Mouse (Mus musculus) heart, postnatal 4 days (tissue): ENCODE measurements at regions not wholly inside any gene's neighbourhood (a gene's known extent, or its start where the extent isn't known, plus 50 kb on each side); places are given as distances from the start of the nearest gene placed in this dataset.

ENCODE experiments used
- DNase-seq: peaks from one replicate; pipeline ENCODE4 v3.0.0; 2021

DNA sequence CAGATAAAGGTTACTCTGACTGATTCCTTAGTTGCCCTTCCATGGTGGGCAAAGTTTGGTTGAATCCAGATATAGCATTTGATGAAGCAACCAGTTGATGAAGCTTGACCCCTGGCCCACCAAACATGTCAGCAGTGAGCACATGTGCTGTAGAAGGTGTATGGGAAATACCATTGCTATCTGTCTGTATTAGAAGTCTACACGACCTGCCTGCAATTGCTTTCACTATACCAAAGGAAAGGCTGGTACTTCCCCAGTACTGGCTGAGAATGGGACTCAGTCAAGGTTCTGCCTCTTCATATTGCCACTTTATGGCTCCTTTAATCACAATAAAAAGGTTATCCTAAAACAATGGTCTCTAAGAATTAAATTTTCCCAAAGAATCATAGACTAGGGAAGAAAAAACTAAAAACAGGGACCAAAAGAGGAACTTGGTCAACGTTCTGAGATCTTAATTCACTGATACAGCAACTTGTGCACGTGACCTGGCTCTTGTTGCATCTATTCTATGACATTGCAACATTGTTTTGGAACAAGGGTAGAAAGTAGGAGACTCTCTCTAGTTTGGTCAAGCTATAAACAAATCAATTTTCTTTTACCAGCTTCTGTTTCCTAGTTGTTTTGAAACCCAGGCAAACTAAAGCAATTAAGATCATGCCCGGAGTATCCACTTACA, 284.0 kb downstream of the Rapgef2 start:
- no peak for DNase-seq

DNA sequence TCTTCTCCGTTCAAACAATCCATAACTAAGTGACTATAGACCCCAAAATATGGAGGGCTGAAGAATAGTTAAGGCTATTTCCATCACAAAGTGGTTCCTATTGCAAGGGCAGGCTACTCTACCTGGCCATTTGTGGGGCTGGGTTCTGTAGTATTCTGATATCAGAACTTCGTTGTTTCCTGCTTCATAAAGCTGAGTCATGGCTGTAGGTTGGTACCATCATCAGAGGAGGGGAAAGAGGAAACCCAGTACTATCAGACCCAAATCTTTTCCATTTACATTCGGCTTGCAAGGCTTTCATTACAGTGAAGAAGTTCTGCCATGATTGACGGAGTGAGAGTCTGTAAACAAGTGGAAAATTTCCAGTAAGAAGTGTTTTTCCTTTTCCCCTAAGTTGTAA, 284.6 kb downstream of the Rapgef2 start:
- no peak for DNase-seq

DNA sequence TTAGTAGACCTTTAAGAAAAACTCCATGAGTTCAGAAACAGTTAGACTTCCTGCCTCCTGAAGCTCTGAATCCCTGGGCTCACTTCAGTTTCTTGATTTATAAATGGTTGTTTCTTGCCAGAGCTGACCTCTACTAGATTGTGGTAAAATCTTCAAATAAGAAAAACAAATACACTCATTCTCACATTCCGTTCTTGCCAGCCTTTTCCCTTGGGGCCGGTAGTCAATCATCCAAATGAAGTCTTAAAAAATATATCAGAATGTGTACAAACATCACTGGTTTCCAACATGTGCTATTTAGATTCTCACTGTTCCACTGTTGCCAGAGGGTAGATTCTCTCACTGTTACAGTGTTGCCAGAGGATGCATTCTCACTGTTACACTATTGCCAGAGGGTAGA, 286.0 kb downstream of the Rapgef2 start:
- DNase-seq = no peak

DNA sequence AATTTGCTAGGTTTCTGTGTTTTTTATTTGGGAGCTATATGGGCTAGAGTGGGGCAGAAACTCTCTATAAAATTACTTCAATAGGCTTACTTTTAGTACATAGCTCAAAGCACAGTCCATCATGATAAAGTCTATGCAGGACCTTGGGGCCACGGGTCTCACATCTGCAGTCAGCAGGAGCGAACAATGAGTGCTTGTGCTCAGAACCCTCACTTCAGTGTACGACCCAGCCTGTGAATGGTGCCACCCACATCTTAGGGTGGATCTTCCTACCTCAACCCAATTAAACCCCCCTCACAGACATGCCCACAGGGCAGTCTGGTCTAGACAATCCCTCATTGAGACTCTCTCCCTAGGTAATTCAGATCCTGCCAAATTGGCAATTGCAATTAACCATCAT, 286.5 kb downstream of the Rapgef2 start:
- no peak for DNase-seq

DNA sequence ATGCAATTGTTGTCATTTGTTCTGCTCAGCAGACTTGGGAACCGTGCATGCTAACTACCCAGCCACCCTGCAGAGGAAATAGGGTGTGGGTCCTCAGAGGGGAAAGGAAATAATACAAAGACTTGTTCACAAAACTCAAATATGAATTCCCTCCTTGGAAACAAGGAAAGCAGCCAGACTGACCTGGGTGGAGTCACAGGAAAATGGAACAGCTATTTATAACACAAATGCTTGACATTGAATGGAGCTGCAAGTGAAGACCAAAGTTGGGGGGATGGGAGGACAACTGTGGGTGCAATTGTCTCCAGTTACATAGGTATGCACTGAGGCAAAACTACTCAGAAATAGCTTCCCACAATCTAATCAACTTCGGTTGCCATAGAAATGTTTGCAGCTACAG, 298.2 kb downstream of the Rapgef2 start:
- peak; percentile 45 for DNase-seq

DNA sequence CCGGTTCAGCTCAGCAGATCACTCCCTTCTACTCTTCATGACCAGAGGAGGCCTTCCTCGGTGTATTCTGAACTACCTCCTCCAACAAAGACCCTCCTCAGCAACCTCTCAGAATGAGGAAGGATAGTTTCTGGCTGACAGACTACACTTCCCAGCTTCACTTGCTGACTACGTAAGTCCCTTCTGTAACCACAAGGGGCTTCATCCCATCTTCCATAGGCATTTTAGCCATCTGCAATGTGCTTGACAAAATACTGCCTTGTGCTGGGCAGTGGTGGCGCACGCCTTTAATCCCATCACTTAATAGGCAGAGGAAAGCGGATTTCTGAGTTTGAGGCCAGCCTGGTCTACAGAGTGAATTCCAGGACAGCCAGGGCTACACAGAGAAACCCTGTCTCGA, 299.6 kb downstream of the Rapgef2 start:
- no peak for DNase-seq

DNA sequence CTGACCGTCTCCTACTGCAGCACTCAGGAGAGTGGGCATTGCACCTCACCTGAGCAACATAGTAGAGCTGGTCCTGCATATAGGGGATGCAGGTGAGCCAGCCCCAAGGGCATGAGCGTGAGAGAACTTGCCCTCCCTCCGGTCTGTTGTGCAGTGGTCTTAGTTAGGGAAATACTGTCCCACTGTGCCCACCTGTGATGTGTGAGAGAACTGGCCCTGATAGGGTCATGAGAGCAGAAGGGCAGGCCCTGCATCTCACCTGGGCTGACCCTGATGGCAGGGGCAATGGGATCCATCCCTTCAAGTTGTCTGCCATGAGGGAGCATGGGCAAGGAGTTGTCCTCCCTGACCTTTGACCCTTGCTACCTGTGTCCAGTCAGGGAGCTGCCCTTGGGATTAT, 305.3 kb downstream of the Rapgef2 start:
- DNase-seq = no peak

DNA sequence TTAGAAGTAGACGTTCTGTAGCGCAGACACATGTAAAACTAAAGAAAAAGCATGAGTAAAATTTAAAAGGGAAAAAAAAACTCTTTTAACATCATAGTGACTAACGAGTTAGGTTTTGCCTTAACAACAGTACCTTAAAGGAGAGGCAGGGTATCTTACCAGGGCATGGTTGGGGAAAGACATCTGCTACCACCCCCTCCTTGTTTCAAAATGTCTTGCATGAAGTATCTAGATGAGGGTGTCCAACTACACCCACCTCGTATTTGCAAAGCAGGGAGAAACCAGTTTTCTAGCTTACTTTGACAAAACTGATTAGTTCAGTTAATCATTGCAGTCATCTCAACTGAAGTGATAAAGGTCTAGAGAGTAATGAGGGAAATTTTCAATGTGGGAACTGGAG, 307.5 kb downstream of the Rapgef2 start:
- no peak for DNase-seq

DNA sequence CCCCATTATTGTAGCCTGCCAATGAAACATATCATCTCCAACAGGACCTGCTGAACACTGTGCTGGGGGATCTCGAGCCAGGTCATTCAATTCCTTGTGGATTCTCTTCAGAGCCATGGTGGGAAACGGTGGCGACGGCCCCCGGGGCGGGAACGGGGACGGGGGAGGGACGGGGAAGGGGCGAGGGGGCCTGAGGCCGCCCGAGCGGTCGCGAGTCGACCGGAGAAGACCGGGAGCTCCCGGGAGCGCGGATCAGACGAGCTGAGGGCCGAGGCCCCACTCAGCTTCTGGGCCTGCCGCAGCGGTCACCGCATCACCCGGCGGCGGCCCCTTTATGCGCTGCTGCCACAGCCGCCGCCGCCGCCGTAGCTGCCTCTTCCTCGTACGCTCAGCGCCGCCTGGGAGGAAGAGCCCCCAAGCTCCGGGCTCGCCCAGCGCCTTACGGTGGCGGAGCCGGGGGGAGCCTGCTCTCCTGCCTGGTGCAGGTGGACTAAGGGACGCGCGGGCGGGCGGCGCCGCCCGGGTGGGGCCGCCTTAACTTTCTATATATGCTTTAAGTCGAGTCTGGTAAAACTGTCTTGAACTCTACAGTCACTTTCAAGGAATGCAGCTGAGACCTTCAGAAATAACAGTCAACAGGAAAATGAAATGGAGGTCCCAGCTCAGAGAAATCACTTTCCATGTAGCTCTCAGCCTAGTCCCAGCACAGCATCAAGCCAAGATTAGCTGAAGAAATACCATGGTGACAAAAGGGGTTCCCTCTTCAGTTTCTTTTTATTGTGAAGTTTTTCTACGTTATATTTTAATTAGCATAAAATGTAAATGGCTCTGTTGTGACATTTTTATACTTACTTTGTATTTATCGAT, 319.4 kb downstream of the Rapgef2 start:
- DNase-seq = peak; percentile 27

DNA sequence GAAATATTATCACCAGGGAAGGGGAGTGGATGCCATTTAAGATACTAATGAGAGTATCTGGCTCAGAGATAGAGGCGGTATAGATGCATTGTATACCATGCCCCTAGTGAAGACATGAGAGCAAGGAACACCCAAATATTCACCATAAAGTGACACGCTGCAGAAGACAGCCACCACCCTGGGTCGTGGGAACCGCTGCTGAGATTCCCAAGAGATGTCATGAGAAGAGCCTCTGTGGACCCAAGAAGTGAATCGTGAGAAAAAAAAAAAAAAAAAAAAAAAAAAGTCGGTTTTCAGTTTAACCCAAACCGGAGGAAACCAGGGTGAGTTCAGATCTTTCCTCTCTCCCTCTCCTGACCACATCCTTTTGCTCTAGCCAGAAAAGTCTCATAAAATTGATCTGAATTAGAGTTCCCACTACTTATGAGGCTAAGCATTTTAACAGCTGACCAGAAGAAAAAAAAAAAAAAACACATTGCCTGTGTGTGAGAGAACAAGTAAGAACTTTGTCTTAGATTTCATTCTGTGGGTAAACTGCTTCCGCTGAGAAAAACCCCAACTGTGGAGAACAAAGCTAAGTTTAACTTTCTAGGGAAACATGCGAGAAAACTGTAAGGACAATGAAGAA, 322.0 kb downstream of the Rapgef2 start:
- no peak for DNase-seq

DNA sequence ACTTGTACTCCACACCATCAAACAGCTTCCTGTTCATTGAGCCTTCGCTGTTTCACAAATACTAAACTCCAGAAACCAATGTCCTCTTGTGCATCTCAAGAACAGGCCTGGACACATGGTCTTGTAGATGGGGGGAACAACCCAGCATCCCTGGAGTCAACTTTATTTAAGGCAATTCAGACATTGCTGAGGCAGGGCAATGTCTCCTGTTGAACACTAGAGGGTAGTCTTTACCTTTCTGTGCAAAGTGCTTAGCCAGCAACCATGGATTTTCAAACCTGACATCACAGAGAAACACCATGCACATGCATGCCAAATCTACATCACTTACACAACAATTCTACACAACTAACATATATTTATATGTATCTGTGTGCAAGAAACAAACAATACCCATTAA, 327.5 kb downstream of the Rapgef2 start:
- peak; percentile 54 for DNase-seq

DNA sequence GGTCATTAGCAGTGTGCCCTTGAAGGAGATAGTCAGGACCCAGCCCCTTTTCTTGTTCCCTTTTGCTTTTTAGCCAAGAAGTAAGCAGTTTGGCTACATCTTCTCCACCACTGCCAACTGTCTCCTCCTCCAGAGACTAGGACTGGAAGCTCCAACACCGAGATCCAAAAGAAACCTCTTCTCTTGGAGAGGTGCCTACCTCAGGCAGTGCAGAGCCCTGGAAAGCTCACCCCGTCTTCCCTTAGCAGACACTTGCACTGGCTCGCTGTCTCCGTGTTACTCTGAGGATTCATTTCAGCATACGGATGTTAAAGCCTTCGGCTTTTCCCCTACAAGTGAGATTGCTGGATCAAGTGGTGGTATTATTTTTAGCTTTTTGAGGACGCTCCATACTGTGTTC, 331.0 kb downstream of the Rapgef2 start:
- no peak for DNase-seq

DNA sequence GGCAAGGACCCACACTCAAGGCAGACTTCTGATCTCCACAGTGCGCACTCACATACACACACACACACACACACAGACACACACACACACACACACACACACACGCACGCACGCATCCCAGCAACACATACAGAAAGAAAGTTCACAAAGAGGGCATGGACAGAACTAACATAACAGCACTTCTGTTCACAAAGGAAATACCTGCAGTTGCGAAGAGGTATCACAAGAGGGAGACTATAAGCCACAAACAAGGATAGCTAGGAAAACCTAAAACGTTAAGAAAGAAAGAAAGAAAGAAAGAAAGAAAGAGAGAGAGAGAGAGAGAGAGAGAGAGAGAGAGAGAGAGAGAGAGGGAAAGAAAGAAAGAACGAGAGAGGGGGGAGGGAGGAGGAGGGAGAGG, 336.9 kb downstream of the Rapgef2 start:
- DNase-seq = peak; percentile 13

DNA sequence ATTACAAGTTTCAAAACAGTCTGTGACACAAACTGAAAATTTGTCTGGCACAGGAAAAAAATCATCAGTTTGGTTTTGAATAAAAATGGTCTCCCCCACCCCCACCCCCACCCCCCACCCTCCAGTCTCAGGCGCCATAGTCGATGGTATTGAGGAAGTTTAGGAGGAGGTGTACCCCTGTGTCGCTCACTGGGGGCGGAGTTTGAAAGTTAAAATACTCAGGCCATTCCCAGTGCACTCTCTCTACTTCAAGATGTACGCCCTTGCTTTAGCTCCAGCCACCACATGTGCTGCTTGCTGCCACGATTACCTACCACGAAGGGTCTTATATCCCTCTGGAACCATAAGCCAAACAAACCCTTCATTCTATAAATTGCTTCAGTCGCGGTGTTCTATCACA, 337.6 kb downstream of the Rapgef2 start:
- DNase-seq = no peak

DNA sequence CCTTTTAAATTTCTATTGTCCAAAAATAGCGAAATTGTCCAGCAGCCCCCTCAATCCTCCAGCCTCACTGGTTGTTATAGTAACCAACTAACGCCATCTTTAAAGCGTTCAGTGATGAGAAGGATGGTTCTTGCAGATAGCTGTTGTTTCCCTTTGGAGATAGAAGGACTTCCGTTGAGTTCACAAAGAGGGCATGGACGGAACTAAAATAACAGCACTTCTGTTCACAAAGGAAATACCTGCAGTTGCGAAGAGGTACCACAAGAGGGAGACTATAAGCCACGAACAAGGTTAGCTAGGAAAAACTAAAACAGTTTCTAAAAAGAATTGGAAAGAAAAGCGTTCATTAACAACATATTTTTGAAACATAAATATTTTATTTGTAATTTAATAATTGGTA, 338.1 kb downstream of the Rapgef2 start:
- peak; percentile 74 for DNase-seq

DNA sequence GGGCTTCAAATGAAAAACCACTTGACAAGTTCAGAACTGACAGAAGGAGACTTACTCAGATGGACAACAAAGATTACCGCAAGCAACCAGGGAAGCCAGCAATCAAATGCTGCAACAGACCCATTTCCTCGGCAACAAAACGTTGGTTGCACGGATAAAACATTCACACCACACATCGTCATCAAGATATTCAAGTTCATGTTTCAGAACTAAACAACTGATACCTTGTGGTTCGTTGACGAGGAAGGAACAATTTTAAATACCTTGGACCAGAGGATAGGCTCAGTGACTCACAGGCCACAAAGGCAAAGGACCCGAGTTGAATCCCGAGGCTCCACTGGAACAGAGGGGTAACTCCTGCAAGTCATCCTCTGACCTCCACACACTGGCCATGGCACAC, 339.1 kb downstream of the Rapgef2 start:
- no peak for DNase-seq

DNA sequence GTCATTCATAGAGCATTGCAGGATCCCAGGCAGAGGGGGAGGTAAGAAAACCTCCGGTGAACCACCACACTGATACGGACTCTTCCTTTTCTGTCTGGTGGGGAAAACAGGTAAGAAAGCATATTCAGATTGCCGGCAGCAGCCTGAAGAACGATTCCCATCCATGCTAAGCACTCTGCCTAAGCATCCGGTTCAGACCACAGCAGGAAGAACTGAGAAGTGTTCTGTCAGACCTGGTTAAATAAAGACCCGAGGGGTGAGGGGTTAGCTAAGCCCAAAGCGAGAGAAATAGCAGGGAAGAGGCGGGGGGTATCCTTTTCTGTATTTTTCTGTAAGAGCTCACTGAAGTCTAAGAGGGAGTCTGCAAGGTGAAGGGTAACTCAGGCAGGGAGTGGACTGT, 342.1 kb downstream of the Rapgef2 start:
- DNase-seq = no peak

DNA sequence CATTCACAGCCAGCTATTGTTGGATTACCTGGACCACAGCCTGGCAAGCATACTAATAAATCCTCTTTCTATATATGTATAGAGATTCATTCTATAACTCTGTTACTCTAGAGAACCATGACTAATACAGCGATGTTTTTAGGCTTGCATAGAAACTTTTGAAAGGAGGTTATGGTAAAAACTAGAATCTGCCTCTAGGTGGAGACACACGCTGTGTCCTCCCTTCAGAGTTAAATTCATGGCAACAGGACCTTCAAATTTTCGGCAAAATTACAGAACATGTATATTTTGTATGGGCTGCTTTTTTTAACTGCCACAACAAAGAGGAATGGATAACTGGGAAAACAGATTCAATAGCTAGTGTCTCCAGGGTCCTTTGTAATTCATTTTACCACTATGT, 353.3 kb downstream of the Rapgef2 start:
- no peak for DNase-seq

DNA sequence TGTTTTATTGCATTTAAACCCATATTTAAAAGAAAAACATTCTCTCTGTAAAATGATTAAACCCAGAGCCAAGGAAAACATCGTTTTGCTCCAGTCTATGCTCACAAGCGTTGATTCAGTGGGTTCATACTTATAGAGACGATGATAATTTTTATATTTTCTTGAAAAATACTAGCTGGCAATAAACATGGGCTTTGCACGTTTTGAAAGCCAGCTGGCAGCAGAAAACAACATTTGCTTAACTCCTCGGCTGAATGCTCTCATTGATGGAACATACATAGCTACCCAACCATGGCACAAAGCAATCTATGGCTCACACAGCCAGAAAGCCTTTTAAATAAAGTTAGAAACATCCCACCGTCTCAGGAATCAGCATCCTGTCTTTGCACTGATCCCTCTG, 366.5 kb downstream of the Rapgef2 start:
- no peak for DNase-seq

DNA sequence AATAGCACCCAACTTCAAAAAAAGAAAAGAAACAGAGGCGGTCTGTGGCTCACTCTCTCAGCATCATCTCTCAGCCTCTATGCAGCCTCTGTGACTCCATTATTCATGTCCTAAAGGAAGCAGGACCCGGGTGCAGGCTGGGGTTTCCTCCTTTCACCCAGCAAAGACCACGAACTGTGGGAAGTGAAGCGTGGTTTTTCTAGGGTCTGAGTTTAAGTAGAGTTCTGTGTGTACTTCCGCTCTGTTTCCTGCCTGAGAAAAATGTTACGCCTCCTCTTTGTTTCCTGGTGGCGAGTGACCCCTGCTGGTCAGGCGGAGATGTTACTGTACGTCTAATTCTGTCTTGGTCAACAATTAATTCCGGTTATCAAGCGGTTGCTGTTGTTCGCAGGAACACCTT, 366.9 kb downstream of the Rapgef2 start:
- DNase-seq = peak; percentile 86

DNA sequence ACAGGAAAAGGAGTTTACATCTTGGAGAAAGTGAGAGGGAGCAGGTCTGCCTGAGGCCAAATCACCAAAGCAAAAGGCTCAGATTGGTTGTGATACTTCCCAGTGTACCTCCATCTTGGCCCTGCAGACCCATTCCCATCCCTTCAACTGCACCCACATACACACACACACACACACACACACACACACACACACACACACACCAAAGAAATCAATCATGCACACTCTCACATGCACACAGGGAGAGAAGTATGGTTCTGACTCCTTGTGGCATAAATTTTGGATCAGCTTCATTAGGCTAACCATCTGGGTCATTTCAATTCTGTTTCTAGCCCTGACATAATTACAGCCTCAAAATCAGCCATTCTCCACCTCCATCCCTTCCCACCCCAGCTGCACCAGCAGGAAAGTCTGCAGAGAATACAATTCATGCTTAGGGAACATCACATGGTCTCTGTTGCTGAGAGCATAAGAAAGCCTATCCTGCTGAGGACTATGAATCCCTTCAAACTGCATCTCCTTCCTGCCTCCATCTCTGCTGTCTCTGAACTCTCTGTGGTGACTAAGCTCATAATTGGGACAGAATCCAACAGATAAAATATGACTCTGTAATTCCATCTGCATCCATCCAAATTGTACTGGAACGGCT, 378.0 kb downstream of the Rapgef2 start:
- peak; percentile 22 for DNase-seq

DNA sequence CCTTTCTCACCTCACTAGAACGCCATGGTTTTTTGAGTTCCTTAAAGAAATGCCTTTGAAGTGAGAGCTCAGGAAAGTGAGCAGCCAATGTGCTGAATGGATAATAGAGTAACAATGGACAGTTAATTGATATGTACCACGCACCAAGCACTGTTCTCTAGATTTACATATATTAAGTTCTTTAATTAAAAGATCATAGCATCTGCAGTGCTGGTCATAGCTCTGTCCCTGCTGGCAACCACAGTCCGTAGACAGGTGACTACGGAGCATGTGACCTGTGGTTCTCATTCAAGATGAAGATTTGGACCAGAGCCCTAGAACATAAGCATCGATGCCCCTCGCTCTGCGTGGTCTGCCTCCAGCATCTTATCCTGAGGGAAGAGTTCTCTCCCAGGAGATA, 378.5 kb downstream of the Rapgef2 start:
- DNase-seq = no peak

DNA sequence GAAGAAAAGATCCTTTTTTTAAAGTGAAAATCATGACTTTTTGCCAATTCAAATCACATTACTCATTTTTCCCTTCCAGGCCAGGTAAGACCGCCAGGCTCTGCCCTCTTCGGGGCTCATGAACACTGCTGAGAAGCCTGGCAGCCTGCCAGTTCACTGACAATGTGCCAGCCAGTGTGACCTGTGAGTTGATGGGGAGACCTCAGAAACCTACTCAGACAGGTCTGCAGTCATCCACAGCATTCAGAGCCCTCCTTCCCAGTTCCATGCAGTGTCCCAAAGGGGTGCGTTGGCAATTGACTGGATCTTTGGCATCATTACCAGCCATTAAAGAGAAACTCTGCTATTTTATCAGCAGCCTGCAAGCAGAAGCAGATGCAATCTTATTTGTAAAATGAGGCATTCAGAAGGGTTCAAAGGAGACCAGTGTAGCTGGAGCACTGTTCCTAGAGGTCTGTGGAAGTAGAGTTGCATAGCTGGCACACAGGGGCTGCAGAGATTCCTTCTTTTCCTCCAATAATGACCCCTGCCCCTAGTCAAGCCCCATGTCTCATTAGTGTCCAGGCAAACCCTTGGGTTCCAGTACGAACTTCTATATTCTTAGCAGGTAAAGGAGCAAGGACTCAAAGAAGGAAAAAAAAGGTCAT, 384.4 kb downstream of the Rapgef2 start:
- peak; percentile 67 for DNase-seq
